Mouse (Mus musculus): Measurements from ENCODE around the gene Gm13285.
"Not testable (repeated sequence)": the region's sequence is repeated elsewhere in the genome, so short reads cannot be mapped to it uniquely, and the experiment has no call there.

DNA sequence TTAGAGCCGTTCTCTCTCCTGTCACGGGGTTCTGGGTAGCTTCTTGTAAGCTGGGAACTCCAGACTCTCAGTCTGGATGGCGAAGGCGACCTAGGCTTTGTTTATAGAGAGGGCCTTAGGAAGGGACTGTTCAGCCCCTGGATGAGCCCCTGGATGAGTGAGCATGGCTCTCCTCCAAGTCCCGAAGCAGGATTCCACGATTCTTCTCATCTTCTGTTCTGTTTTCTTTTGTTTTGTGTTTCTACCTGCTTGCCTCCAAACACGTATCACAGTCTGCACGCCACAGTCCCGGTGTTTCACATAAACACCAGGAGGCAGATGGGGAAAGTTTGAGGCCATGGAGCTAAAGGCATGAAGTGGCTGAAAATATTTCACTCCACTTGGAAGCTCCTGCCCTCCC lies 40.7 kb upstream of the Gm13285 start:
- not testable (repeated sequence) for TF ChIP-seq CTCF (IDR thresholded peaks at IDR 0.05 in 2 of 3, conservative IDR thresholded peaks at IDR 0.05 in 1 of 3; ENCODE audit: control insufficient read depth in 1 of 3, insufficient read depth in 1 of 3, low read depth in 2 of 3, low read length in 3 of 3, poor library complexity in 1 of 3, severe bottlenecking in 1 of 3); ZNF384 (IDR thresholded peaks at IDR 0.05; ENCODE audit: low read depth, low read length); GATA1 (IDR thresholded peaks at IDR 0.05; ENCODE audit: low read depth, low read length); POLR2A (IDR thresholded peaks at IDR 0.05; ENCODE audit: control insufficient read depth in 1 of 2, insufficient read depth in 1 of 2, low read depth in 1 of 2, low read length in 2 of 2, poor library complexity in 1 of 2)

Data from MEL (cell line).